In genomic region chr11:97829913-97830476, GRCm38 (mm10) we compare ENCODE assay signal across 9 mouse cellular contexts. TPM values are rescaled to one million over a fixed set of nuclear protein-coding genes. Genes with fewer than 3 reads are reported as not detected.
DNase-seq lines count a peak whose midpoint lies in the region; ATAC-seq and TF ChIP-seq lines count a peak whose summit lies in the region.
"Had no signal": no experiment of that assay in that cellular context is flagged by ENCODE, and none has a peak within 500 bp of the region (broad histone marks: within the 10 kb centered on the region; RNA-seq: fewer than 3 reads in every experiment).

No protein-coding gene starts in this region.

- dilution Hi-C loops in CH12.LX (cut with MboI; ENCODE audit: extremely low pct_ligation_motif_present, extremely low pct_unique_long_range_greater_than_20kb, low sequenced_read_pairs), result no loop called here

- H3K9ac ChIP-seq in CH12.LX (ENCODE audit: insufficient read depth, low read depth), result no peak overlapping the region
- no peak overlapping the region for H3K9ac ChIP-seq in hindbrain, postnatal 0 days (replicated peaks; ENCODE audit: low read length)

- TF ChIP-seq EP300 in CH12.LX (IDR thresholded peaks at IDR 0.05; ENCODE audit: low read length), result peak; percentile 47; the same call in 1 of the 2 replicates

- TF ChIP-seq RAD21 in CH12.LX (IDR thresholded peaks at IDR 0.05; ENCODE audit: low read depth, low read length), result no peak

- H3K4me3 ChIP-seq in CH12.LX (replicated peaks in 1 of 3; ENCODE audit: low read depth in 2 of 3, low read length in 2 of 3, poor library complexity in 1 of 3), result no peak overlapping the region
- H3K4me3 ChIP-seq in brown adipose tissue, adult 24 weeks (ENCODE audit: insufficient read depth, low read depth, low read length), result no peak overlapping the region
- no peak overlapping the region for H3K4me3 ChIP-seq in hindbrain, postnatal 0 days (ENCODE audit: low read length)

- in situ Hi-C loops in CH12.LX (cut with MboI; ENCODE audit: low pct_ligation_motif_present, low pct_unique_long_range_greater_than_20kb, low sequenced_read_pairs), result no loop called here

- H3K79me2 ChIP-seq in CH12.LX (replicated peaks; ENCODE audit: control insufficient read depth, extremely low read depth, insufficient read depth, poor library complexity, severe bottlenecking), result no peaks in the 10 kb centered on the region

- TF ChIP-seq POLR2A in CH12.LX (IDR thresholded peaks at IDR 0.05; ENCODE audit: low read depth, low read length), result peak; percentile 32; the same call in 1 of the 2 replicates

- no peaks in the 10 kb centered on the region for H3K9me3 ChIP-seq in CH12.LX (replicated peaks; ENCODE audit: low read length)
- no peaks in the 10 kb centered on the region for H3K9me3 ChIP-seq in hindbrain, postnatal 0 days (ENCODE audit: low read length)

- H3K4me1 ChIP-seq in CH12.LX (ENCODE audit: control insufficient read depth in 1 of 2, insufficient read depth in 2 of 2), result peaks cover 15 to 39% of the 10 kb centered on the region in 2 experiments
- H3K4me1 ChIP-seq in brown adipose tissue, adult 24 weeks (ENCODE audit: control insufficient read depth, insufficient read depth, insufficient read length, low read length), result peaks cover 49% of the 10 kb centered on the region
- H3K4me1 ChIP-seq in hindbrain, postnatal 0 days (ENCODE audit: insufficient read depth, low read length), result no peaks in the 10 kb centered on the region

- WGBS in hindbrain, postnatal 0 days, result 76% methylated on average over 12 of the region's 12 CpGs

- H3K27me3 ChIP-seq in CH12.LX (replicated peaks), result no peaks in the 10 kb centered on the region
- H3K27me3 ChIP-seq in hindbrain, postnatal 0 days (ENCODE audit: insufficient read depth, low read length), result no peaks in the 10 kb centered on the region

- no peak overlapping the region for H3K4me2 ChIP-seq in CH12.LX (ENCODE audit: insufficient read depth, low read depth, poor library complexity, severe bottlenecking)
- H3K4me2 ChIP-seq in hindbrain, postnatal 0 days (ENCODE audit: low read depth, low read length), result no peak overlapping the region

- H3K27ac ChIP-seq in CH12.LX (ENCODE audit: insufficient read depth, low read depth), result no peak overlapping the region; the same call in 1 of the 2 replicates
- H3K27ac ChIP-seq in brown adipose tissue, adult 24 weeks (replicated peaks; ENCODE audit: low read depth, low read length), result peak overlapping the region; percentile 18
- H3K27ac ChIP-seq in hindbrain, postnatal 0 days, result no peak overlapping the region

- DNase-seq in layer of hippocampus, adult 9-11 months, result peak; percentile 71
- no peak for DNase-seq in layer of hippocampus, adult 18-20 months (ENCODE audit: low spot score in 2 of 2)
- peak; percentile 87 for DNase-seq in CH12.LX (ENCODE audit: extremely low read depth)
- peak; percentile 76 to 77 for DNase-seq in monocyte, adult 2 months (ENCODE audit: low read depth in 1 of 2, low spot score in 2 of 2)
- DNase-seq in right cerebral cortex, adult 18-20 months, result no peak
- no peak for DNase-seq in left cerebral cortex, adult 11 months (ENCODE audit: low spot score)
- no peak for DNase-seq in hindbrain, postnatal 0 days (ENCODE audit: low spot score)
- DNase-seq: left cerebral cortex, postnatal 4 days had no signal

- peaks cover 19 to 71% of the 10 kb centered on the region in 2 experiments for H3K36me3 ChIP-seq in CH12.LX (replicated peaks in 1 of 2; ENCODE audit: control insufficient read depth in 1 of 2, insufficient read depth in 1 of 2, low read length in 1 of 2)
- peaks cover 40% of the 10 kb centered on the region for H3K36me3 ChIP-seq in hindbrain, postnatal 0 days (ENCODE audit: insufficient read depth, low read length)

- no peak for TF ChIP-seq CTCF in CH12.LX (conservative IDR thresholded peaks at IDR 0.05 in 1 of 2, IDR thresholded peaks at IDR 0.05 in 1 of 2; ENCODE audit: low read depth in 2 of 2, low read length in 2 of 2)
- no peak for TF ChIP-seq CTCF in hindbrain, postnatal 0 days (IDR thresholded peaks at IDR 0.05; ENCODE audit: low read depth)

- no peak for ATAC-seq in hindbrain, postnatal 0 days

TF ChIP-seq in CH12.LX, 34 proteins besides CTCF, POLR2A, EP300 and RAD21:
- no peak for TF ChIP-seq USF2 (conservative IDR thresholded peaks at IDR 0.05; ENCODE audit: low read depth, low read length)
- peak; percentile 70 for TF ChIP-seq ETS1 (conservative IDR thresholded peaks at IDR 0.05; ENCODE audit: low read depth, low read length)
- TF ChIP-seq SIN3A (IDR thresholded peaks at IDR 0.05; ENCODE audit: low read length), result no peak
- TF ChIP-seq BHLHE40 (IDR thresholded peaks at IDR 0.05; ENCODE audit: low read depth, low read length), result peak; percentile 93
- TF ChIP-seq POLR2AphosphoS2 (IDR thresholded peaks at IDR 0.05; ENCODE audit: low read depth, low read length), result no peak
- TF ChIP-seq MAFK (IDR thresholded peaks at IDR 0.05; ENCODE audit: insufficient replicate concordance, low read length), result 0 out of 2 replicates have a peak, but pooled peaks have one; percentile 17
- TF ChIP-seq ELF1 (IDR thresholded peaks at IDR 0.05; ENCODE audit: low read depth, low read length), result peak; percentile 49; the same call in 1 of the 2 replicates
- TF ChIP-seq MAX (IDR thresholded peaks at IDR 0.05; ENCODE audit: low read length), result peak; percentile 63; the same call in 1 of the 2 replicates

RNA-seq across cellular contexts. Expression of gene B230217C12Rik, which starts 10.6 kb away (rescaled TPM):
- total RNA-seq in layer of hippocampus, adult 18-20 months (2021), result 10 to 100 TPM; 70.8 to 71.5 TPM
- total RNA-seq in CH12.LX (2012; rRNA removed), result 4.6 and 4.9 TPM in 2 replicates
- 13.7 and 14.0 TPM in 2 replicates for total RNA-seq in CH12.LX (2014; rRNA removed)
- polyA plus RNA-seq in CH12.LX (2012; ENCODE audit: insufficient read length, low read depth), result 11.9 and 12.4 TPM in 2 replicates
- polyA plus RNA-seq in brown adipose tissue, adult 24 weeks (2012; ENCODE audit: insufficient read depth, insufficient read length, missing spikeins), result 0.59 and 2.0 TPM in 2 replicates
- 29.4 and 30.0 TPM in 2 replicates for total RNA-seq in hindbrain, postnatal 0 days (2014; rRNA removed)
- 31.6 and 32.3 TPM in 2 replicates for polyA plus RNA-seq in hindbrain, postnatal 0 days (2015; fragmentation: Nextera tagmentation; extraction: Ambion mirVana)

RNA-seq across cellular contexts. Expression of gene Lasp1, which starts 31.2 kb away (rescaled TPM):
- total RNA-seq in layer of hippocampus, adult 18-20 months (2021), result 100 to 1,000 TPM; 107 to 110 TPM
- total RNA-seq in CH12.LX (2012; rRNA removed) (16.8 and 18.6 TPM in 2 replicates), CH12.LX (2014; rRNA removed) (12.3 and 12.5 TPM in 2 replicates)
- 45.1 and 45.4 TPM in 2 replicates for polyA plus RNA-seq in CH12.LX (2012; ENCODE audit: insufficient read length, low read depth)
- polyA plus RNA-seq in brown adipose tissue, adult 24 weeks (2012; ENCODE audit: insufficient read depth, insufficient read length, missing spikeins), result 56.3 and 58.1 TPM in 2 replicates
- total RNA-seq in hindbrain, postnatal 0 days (2014; rRNA removed), result 177 and 187 TPM in 2 replicates
- polyA plus RNA-seq in hindbrain, postnatal 0 days (2015; fragmentation: Nextera tagmentation; extraction: Ambion mirVana), result 121 and 137 TPM in 2 replicates

RNA-seq across cellular contexts. Expression of gene Rpl23, which starts 47.8 kb away (rescaled TPM):
- 100 to 1,000 TPM; 367 to 379 TPM for total RNA-seq in layer of hippocampus, adult 18-20 months (2021)
- 2,073 and 2,338 TPM in 2 replicates for total RNA-seq in CH12.LX (2012; rRNA removed)
- 1,878 and 2,226 TPM in 2 replicates for total RNA-seq in CH12.LX (2014; rRNA removed)
- polyA plus RNA-seq in CH12.LX (2012; ENCODE audit: insufficient read length, low read depth), result 1,387 and 2,564 TPM in 2 replicates
- 268 and 348 TPM in 2 replicates for polyA plus RNA-seq in brown adipose tissue, adult 24 weeks (2012; ENCODE audit: insufficient read depth, insufficient read length, missing spikeins)
- 124 and 141 TPM in 2 replicates for total RNA-seq in hindbrain, postnatal 0 days (2014; rRNA removed)
- 351 and 362 TPM in 2 replicates for polyA plus RNA-seq in hindbrain, postnatal 0 days (2015; fragmentation: Nextera tagmentation; extraction: Ambion mirVana)

RNA-seq across cellular contexts. Expression of gene Fbxo47, which starts 54.0 kb away (rescaled TPM):
- 1 to 10 TPM; 1.6 to 2.6 TPM for total RNA-seq in layer of hippocampus, adult 18-20 months (2021)
- total RNA-seq in CH12.LX (2012; rRNA removed) (0.80 and 1.1 TPM in 2 replicates), CH12.LX (2014; rRNA removed) (2.1 and 3.0 TPM in 2 replicates)
- polyA plus RNA-seq in CH12.LX (2012; ENCODE audit: insufficient read length, low read depth), result 1.8 and 2.0 TPM in 2 replicates
- 1.3 and 1.8 TPM in 2 replicates for polyA plus RNA-seq in brown adipose tissue, adult 24 weeks (2012; ENCODE audit: insufficient read depth, insufficient read length, missing spikeins)
- total RNA-seq in hindbrain, postnatal 0 days (2014; rRNA removed), result 0.47 and 1.2 TPM in 2 replicates
- polyA plus RNA-seq in hindbrain, postnatal 0 days (2015; fragmentation: Nextera tagmentation; extraction: Ambion mirVana), result 0.34 and 0.36 TPM in 2 replicates

RNA-seq across cellular contexts. Expression of gene 1700001P01Rik, which starts 54.3 kb away (rescaled TPM):
- 1 to 10 TPM; 1.1 to 1.2 TPM for total RNA-seq in layer of hippocampus, adult 18-20 months (2021)
- total RNA-seq in CH12.LX (2012; rRNA removed) (0.47 and 0.50 TPM in 2 replicates), CH12.LX (2014; rRNA removed) (not detected in 2 replicates)
- polyA plus RNA-seq in CH12.LX (2012; ENCODE audit: insufficient read length, low read depth), result 0.41 TPM in 1 of 2 replicates, not detected in the other
- not detected in 2 replicates for polyA plus RNA-seq in brown adipose tissue, adult 24 weeks (2012; ENCODE audit: insufficient read depth, insufficient read length, missing spikeins)
- not detected in 2 replicates for total RNA-seq in hindbrain, postnatal 0 days (2014; rRNA removed)
- not detected in 2 replicates for polyA plus RNA-seq in hindbrain, postnatal 0 days (2015; fragmentation: Nextera tagmentation; extraction: Ambion mirVana)

Comparison
In these comparisons a context has a peak if more than half of its experiments do, and no peak if none do; other contexts are left out.
1. DNase-seq: peak in layer of hippocampus, adult 9-11 months (single experiment), CH12.LX (single experiment) and monocyte, adult 2 months (2 of 2); none in layer of hippocampus, adult 18-20 months (0 of 2), right cerebral cortex, adult 18-20 months (single experiment), left cerebral cortex, adult 11 months (single experiment) and hindbrain, postnatal 0 days (single experiment).
2. RNA of gene Rpl23, which starts 47.8 kb away (total RNA-seq): 1,878 to 2,338 TPM in CH12.LX; 367 to 379 TPM in layer of hippocampus, adult 18-20 months and 124 to 141 TPM in hindbrain, postnatal 0 days; every median in the first group is over 4 times any median in the second.